Mouse (Mus musculus): ENCODE measurements around the gene Ankrd34b. TPM values are rescaled to one million over a fixed set of nuclear protein-coding genes. Genes with fewer than 3 reads are reported as not detected.

Gene Ankrd34b
- total and polyA plus RNA-seq, 2 experiments = not detected

DNA sequence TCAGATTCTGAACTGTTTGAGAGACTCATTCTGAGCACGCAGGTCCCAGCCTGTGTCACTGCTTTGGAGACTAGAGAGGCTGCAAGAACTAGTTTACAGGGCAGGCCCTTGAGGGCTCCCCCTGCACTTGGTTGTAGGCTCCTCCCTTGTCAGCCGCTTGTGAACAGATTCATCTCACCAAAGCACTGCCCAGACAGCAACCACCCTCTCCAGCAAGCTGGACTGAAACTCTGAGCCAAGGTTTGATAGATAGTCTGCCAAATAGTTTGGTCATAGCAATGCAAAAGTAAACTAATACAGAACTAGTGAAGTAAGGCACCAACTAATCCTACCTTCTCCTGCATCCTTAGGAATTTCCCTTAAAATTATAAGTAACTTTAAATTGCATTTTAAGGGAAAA is 44.5 kb downstream of the Ankrd34b start:
- H3K27ac ChIP-seq (replicated peaks; ENCODE audit: insufficient read depth, low read depth, low read length) = peak overlapping the region; percentile 9; the same call in 1 of the 2 replicates
- H3K27me3 ChIP-seq (ENCODE audit: control insufficient read depth, insufficient read depth, low read length) = no peaks in the 10 kb centered on the region
- H3K36me3 ChIP-seq (ENCODE audit: control insufficient read depth, insufficient read depth, low read length) = peaks cover 2% of the 10 kb centered on the region; the same call in 1 of the 2 replicates
- TF ChIP-seq POLR2A (IDR thresholded peaks at IDR 0.05; ENCODE audit: extremely low read depth, insufficient read depth, low read length) (no peak), CTCF (IDR thresholded peaks at IDR 0.05; ENCODE audit: low read depth, low read length) (no peak)
- peak; percentile 84 for DNase-seq (ENCODE audit: extremely low read depth, low read depth, low spot score)
- no peak overlapping the region for H3K4me3 ChIP-seq (ENCODE audit: insufficient read depth, low read depth, low read length)
- no peaks in the 10 kb centered on the region for H3K79me2 ChIP-seq (ENCODE audit: control insufficient read depth, insufficient read depth, low read length)
- H3K4me1 ChIP-seq (ENCODE audit: control insufficient read depth, insufficient read depth, low read length) = peaks cover 12% of the 10 kb centered on the region; the same call in 1 of the 2 replicates
- no peak overlapping the region for H3K9ac ChIP-seq (ENCODE audit: low read depth, low read length)
- WGBS = 26% methylated on average over 2 of the region's 2 CpGs

DNA sequence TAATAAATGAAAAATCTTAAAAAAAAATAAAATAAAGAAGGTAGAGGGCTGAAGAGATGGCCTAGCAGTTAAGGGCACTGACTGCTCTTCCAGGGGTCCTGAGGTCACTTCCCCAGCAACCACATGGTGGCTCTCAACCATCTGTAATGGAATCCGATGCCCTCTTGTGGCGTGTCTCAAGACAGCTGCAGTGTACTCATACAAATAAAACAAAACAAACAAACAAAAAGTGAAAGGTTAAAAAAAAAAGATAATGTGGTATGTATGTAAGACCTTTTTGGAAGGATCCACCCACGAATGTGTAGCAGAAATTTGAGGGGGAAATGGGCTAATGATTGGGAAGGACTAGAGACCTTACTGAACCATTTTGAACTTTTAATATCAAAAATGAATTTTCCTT is 57.7 kb downstream of the Ankrd34b start:
- TF ChIP-seq POLR2A (IDR thresholded peaks at IDR 0.05; ENCODE audit: extremely low read depth, insufficient read depth, low read length) (no peak), CTCF (IDR thresholded peaks at IDR 0.05; ENCODE audit: low read depth, low read length) (peak; percentile 67)
- Histone ChIP-seq H3K36me3 (ENCODE audit: control insufficient read depth, insufficient read depth, low read length) (0 out of 2 replicates have a peak, but pooled peaks cover 2% of the 10 kb centered on the region), H3K4me3 (ENCODE audit: insufficient read depth, low read depth, low read length) (peak overlapping the region; percentile 63), H3K27me3 (ENCODE audit: control insufficient read depth, insufficient read depth, low read length) (no peaks in the 10 kb centered on the region), H3K9ac (ENCODE audit: low read depth, low read length) (no peak overlapping the region), H3K79me2 (ENCODE audit: control insufficient read depth, insufficient read depth, low read length) (no peaks in the 10 kb centered on the region), H3K27ac (replicated peaks; ENCODE audit: insufficient read depth, low read depth, low read length) (no peak overlapping the region), H3K4me1 (ENCODE audit: control insufficient read depth, insufficient read depth, low read length) (no peaks in the 10 kb centered on the region)
- 7% methylated on average over 3 of the region's 3 CpGs for WGBS
- DNase-seq (ENCODE audit: extremely low read depth, low read depth, low spot score) = peak; percentile 65

DNA sequence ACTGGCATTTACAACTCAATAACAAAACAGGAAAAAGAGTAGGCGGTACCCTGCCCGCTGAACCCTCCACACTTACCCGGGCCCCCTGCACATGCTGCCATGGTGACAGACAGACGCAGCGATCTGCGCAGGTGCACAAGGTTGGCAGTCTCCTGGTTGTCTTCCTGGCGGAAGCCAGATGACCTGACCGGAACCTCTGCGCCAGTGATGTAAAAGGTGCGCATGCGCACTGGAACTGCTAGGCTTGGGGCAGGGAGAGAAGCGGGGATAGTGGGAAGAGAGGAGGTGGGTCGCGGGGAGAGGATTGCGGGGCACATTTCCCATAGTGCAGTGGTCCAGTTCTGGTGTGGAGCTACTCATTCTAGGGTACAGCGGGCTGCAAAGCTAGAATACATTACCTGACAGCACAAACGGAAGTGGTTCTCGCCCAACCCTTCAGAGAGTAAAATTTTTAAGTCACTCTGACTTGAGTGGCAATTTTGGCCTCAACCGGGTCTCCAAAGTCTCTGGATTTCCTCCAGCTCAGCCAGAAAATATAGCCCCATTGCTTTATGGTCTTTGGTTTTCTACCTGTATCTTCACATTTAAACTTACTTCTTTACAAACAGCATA is 58.3 kb downstream of the Ankrd34b start, which contains the start of gene Fam151b:
Fam151b (minus strand) TSS at position 164 of the 612 bp plus-strand sequence.
- TF ChIP-seq POLR2A (IDR thresholded peaks at IDR 0.05; ENCODE audit: extremely low read depth, insufficient read depth, low read length) = peak; percentile 64; the same call in 1 of the 2 replicates
- TF ChIP-seq CTCF (IDR thresholded peaks at IDR 0.05; ENCODE audit: low read depth, low read length) = no peak
- H3K36me3 ChIP-seq (ENCODE audit: control insufficient read depth, insufficient read depth, low read length) = 0 out of 2 replicates have a peak, but pooled peaks cover 2% of the 10 kb centered on the region
- peak within 1 kb of the TSS; percentile 58 for H3K27ac ChIP-seq (replicated peaks; ENCODE audit: insufficient read depth, low read depth, low read length)
- DNase-seq (ENCODE audit: extremely low read depth, low read depth, low spot score) = peak; percentile 89
- no peaks in the 10 kb centered on the region for H3K79me2 ChIP-seq (ENCODE audit: control insufficient read depth, insufficient read depth, low read length)
- H3K27me3 ChIP-seq (ENCODE audit: control insufficient read depth, insufficient read depth, low read length) = no peaks in the 10 kb centered on the region
- H3K9ac ChIP-seq (ENCODE audit: low read depth, low read length) = peak within 1 kb of the TSS; percentile 78
- no peaks in the 10 kb centered on the region for H3K4me1 ChIP-seq (ENCODE audit: control insufficient read depth, insufficient read depth, low read length)
- peak within 1 kb of the TSS; percentile 63 for H3K4me3 ChIP-seq (ENCODE audit: insufficient read depth, low read depth, low read length)
- 11% methylated on average over 19 of the region's 19 CpGs for WGBS

DNA sequence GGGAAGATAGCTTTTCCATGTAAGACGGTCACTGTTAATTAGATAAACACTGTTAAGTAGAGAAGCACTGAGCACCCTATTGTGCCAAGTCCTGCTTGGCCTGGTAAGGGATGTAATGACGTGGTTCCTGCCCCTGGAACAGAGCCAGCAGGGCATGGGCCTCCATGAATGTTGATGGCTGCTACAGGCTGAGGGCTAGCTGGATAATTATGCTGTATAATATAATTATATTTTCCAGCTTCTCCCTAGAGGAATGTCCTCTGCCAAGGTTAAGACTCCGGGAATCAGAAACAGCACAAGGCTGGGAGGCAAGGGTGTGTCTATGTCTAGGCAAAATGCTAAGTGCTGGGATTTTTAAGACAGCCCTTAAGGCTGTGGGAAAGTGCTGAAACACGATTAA is 65.1 kb downstream of the Ankrd34b start:
- no peak for DNase-seq (ENCODE audit: extremely low read depth, low read depth, low spot score)

More for the DNA sequence above, 65.1 kb downstream of the Ankrd34b start:
- TF ChIP-seq CTCF (IDR thresholded peaks at IDR 0.05; ENCODE audit: low read depth, low read length) (no peak), POLR2A (IDR thresholded peaks at IDR 0.05; ENCODE audit: extremely low read depth, insufficient read depth, low read length) (no peak)
- 68% methylated on average over 4 of the region's 4 CpGs for WGBS
- H3K36me3 ChIP-seq (ENCODE audit: control insufficient read depth, insufficient read depth, low read length) = peaks cover 16% of the 10 kb centered on the region
- no peak overlapping the region for H3K9ac ChIP-seq (ENCODE audit: low read depth, low read length)
- H3K4me1 ChIP-seq (ENCODE audit: control insufficient read depth, insufficient read depth, low read length) = no peaks in the 10 kb centered on the region
- H3K27ac ChIP-seq (replicated peaks; ENCODE audit: insufficient read depth, low read depth, low read length) = no peak overlapping the region
- no peaks in the 10 kb centered on the region for H3K79me2 ChIP-seq (ENCODE audit: control insufficient read depth, insufficient read depth, low read length)
- no peak overlapping the region for H3K4me3 ChIP-seq (ENCODE audit: insufficient read depth, low read depth, low read length)
- no peaks in the 10 kb centered on the region for H3K27me3 ChIP-seq (ENCODE audit: control insufficient read depth, insufficient read depth, low read length)

Other genes starting within 250 kb of the Ankrd34b start
- gene Gm20379, start 119.9 kb upstream of the Ankrd34b start, total RNA-seq (2014; rRNA removed) = not detected in 2 replicates
- not detected in 2 replicates for gene Gm20379, start 119.9 kb upstream of the Ankrd34b start, polyA plus RNA-seq (2012; rRNA removed)
- gene Dhfr, start 71.2 kb upstream of the Ankrd34b start, total RNA-seq (2014; rRNA removed) = 17.1 and 17.5 TPM in 2 replicates
- gene Dhfr, start 71.2 kb upstream of the Ankrd34b start, polyA plus RNA-seq (2012; rRNA removed) = 4.6 and 6.0 TPM in 2 replicates
- gene Msh3, start 70.9 kb upstream of the Ankrd34b start, total RNA-seq (2014; rRNA removed) = 16.9 TPM in 2 replicates
- gene Msh3, start 70.9 kb upstream of the Ankrd34b start, polyA plus RNA-seq (2012; rRNA removed) = 2.7 and 3.0 TPM in 2 replicates
- 8.7 and 9.3 TPM in 2 replicates for gene Fam151b, start 58.1 kb downstream of the Ankrd34b start, total RNA-seq (2014; rRNA removed)
- 2.7 and 3.4 TPM in 2 replicates for gene Fam151b, start 58.1 kb downstream of the Ankrd34b start, polyA plus RNA-seq (2012; rRNA removed)
- 7.5 and 7.8 TPM in 2 replicates for gene Zfyve16, start 105.0 kb downstream of the Ankrd34b start, total RNA-seq (2014; rRNA removed)
- 0.76 and 0.97 TPM in 2 replicates for gene Zfyve16, start 105.0 kb downstream of the Ankrd34b start, polyA plus RNA-seq (2012; rRNA removed)
- not detected in 2 replicates for gene Spz1, start 150.3 kb downstream of the Ankrd34b start, total RNA-seq (2014; rRNA removed)
- not detected in 2 replicates for gene Spz1, start 150.3 kb downstream of the Ankrd34b start, polyA plus RNA-seq (2012; rRNA removed)
- 18.0 and 24.1 TPM in 2 replicates for gene Serinc5, start 185.2 kb downstream of the Ankrd34b start, total RNA-seq (2014; rRNA removed)
- gene Serinc5, start 185.2 kb downstream of the Ankrd34b start, polyA plus RNA-seq (2012; rRNA removed) = 10.9 and 14.3 TPM in 2 replicates